ENCODE assay signal across 19 mouse cellular contexts in genomic region chr5:51537009-51537645, GRCm38 (mm10). TPM values are rescaled to one million over a fixed set of nuclear protein-coding genes. Genes with fewer than 3 reads are reported as not detected.
DNase-seq lines count a peak whose midpoint lies in the region; ATAC-seq and TF ChIP-seq lines count a peak whose summit lies in the region.
"Had no signal": no experiment of that assay in that cellular context is flagged by ENCODE, and none has a peak within 500 bp of the region (broad histone marks: within the 10 kb centered on the region; RNA-seq: fewer than 3 reads in every experiment).

No protein-coding gene starts in this region.

- DNase-seq in heart, adult 8-10 months (ENCODE audit: low spot score) = no peak
- DNase-seq in liver, adult 2 months (ENCODE audit: extremely low read depth, low read depth, low spot score) = peak; percentile 92
- no peak for DNase-seq in liver, embryonic 11.5 days (ENCODE audit: low spot score)
- peak; percentile 64 to 90 for DNase-seq in kidney, postnatal 36 days
- no peak for DNase-seq in B cell, adult 2 months
- DNase-seq in thymus, postnatal 36 days = no peak
- DNase-seq: adrenal gland, postnatal 10 days; cerebellum, adult 11-12 months; cerebellum, postnatal 36 days; layer of hippocampus, postnatal 36 days; spleen, adult 18-20 months; thymus, adult 18-20 months had no signal

- peaks cover 50% of the 10 kb centered on the region for H3K4me1 ChIP-seq in heart, embryonic 12.5 days (replicated peaks)
- H3K4me1 ChIP-seq in liver, adult 2 months (ENCODE audit: control insufficient read depth, insufficient read depth, low read length) = peaks cover 13% of the 10 kb centered on the region
- H3K4me1 ChIP-seq in liver, embryonic 11.5 days (replicated peaks; ENCODE audit: control insufficient read depth, insufficient read depth, low read length) = no peaks in the 10 kb centered on the region
- H3K4me1 ChIP-seq in intestine, embryonic 16.5 days (ENCODE audit: control insufficient read depth, insufficient read depth, low read length) = peaks cover 12% of the 10 kb centered on the region
- H3K4me1 ChIP-seq: forebrain, embryonic 12.5 days; hindbrain, embryonic 15.5 days; liver, embryonic 12.5 days; lung, embryonic 15.5 days; megakaryocyte, embryonic 14.5 days had no signal

- WGBS in heart, embryonic 12.5 days = 62% methylated on average over 7 of the region's 7 CpGs
- 40% methylated on average over 7 of the region's 7 CpGs for WGBS in liver, adult 2 months
- 70% methylated on average over 7 of the region's 7 CpGs for WGBS in liver, embryonic 11.5 days
- WGBS in intestine, embryonic 16.5 days = 44% methylated on average over 7 of the region's 7 CpGs

- no peaks in the 10 kb centered on the region; the same call in 1 of the 2 replicates for H3K79me2 ChIP-seq in liver, adult 2 months (ENCODE audit: control insufficient read depth, insufficient read depth, low read length)

- ATAC-seq in heart, embryonic 12.5 days (ENCODE audit: insufficient number of reproducible peaks, low FRiP score) = no peak
- no peak for ATAC-seq in liver, embryonic 11.5 days (replicated peaks; ENCODE audit: low FRiP score)
- peak; percentile 84 for ATAC-seq in intestine, embryonic 16.5 days
- ATAC-seq: liver, embryonic 12.5 days had no signal

- no peaks in the 10 kb centered on the region; the same call in 1 of the 2 replicates for H3K36me3 ChIP-seq in heart, embryonic 12.5 days
- H3K36me3 ChIP-seq in liver, adult 2 months (ENCODE audit: control insufficient read depth, insufficient read depth, low read length) = no peaks in the 10 kb centered on the region
- no peaks in the 10 kb centered on the region for H3K36me3 ChIP-seq in liver, embryonic 11.5 days (ENCODE audit: control insufficient read depth, insufficient read depth, low read length)
- H3K36me3 ChIP-seq in intestine, embryonic 16.5 days (ENCODE audit: control insufficient read depth, insufficient read depth, low read length) = no peaks in the 10 kb centered on the region
- H3K36me3 ChIP-seq: forebrain, embryonic 12.5 days; hindbrain, embryonic 15.5 days; liver, embryonic 12.5 days; lung, embryonic 15.5 days had no signal

- no peak for TF ChIP-seq POLR2A in liver, adult 2 months (IDR thresholded peaks at IDR 0.05; ENCODE audit: extremely low read depth, insufficient read depth, low read length)

- TF ChIP-seq CTCF in liver, adult 2 months (IDR thresholded peaks at IDR 0.05; ENCODE audit: low read depth, low read length) = no peak

- no peaks in the 10 kb centered on the region for H3K9me3 ChIP-seq in heart, embryonic 12.5 days (replicated peaks)
- no peaks in the 10 kb centered on the region for H3K9me3 ChIP-seq in liver, embryonic 11.5 days (ENCODE audit: control insufficient read depth, low read length)
- H3K9me3 ChIP-seq in intestine, embryonic 16.5 days (ENCODE audit: control insufficient read depth, low read length) = no peaks in the 10 kb centered on the region
- H3K9me3 ChIP-seq: forebrain, embryonic 12.5 days; hindbrain, embryonic 15.5 days; liver, embryonic 12.5 days; lung, embryonic 15.5 days; megakaryocyte, embryonic 14.5 days had no signal

- H3K4me2 ChIP-seq in heart, embryonic 12.5 days = no peak overlapping the region
- H3K4me2 ChIP-seq in liver, embryonic 11.5 days = no peak overlapping the region
- H3K4me2 ChIP-seq in intestine, embryonic 16.5 days (ENCODE audit: low read depth, low read length) = no peak overlapping the region
- H3K4me2 ChIP-seq: forebrain, embryonic 12.5 days; hindbrain, embryonic 15.5 days; liver, embryonic 12.5 days; lung, embryonic 15.5 days had no signal

- H3K27ac ChIP-seq in heart, embryonic 12.5 days (ENCODE audit: poor library complexity, severe bottlenecking) = peak overlapping the region; percentile 25; the same call in 1 of the 2 replicates
- peak overlapping the region; percentile 63; the same call in 1 of the 2 replicates for H3K27ac ChIP-seq in liver, adult 2 months (replicated peaks; ENCODE audit: insufficient read depth, low read depth, low read length)
- H3K27ac ChIP-seq in liver, embryonic 11.5 days (ENCODE audit: low read depth, low read length) = no peak overlapping the region
- 0 out of 2 replicates have a peak overlapping the region, but pooled peaks have one; percentile 21 for H3K27ac ChIP-seq in intestine, embryonic 16.5 days (ENCODE audit: low read length)
- H3K27ac ChIP-seq: forebrain, embryonic 12.5 days; hindbrain, embryonic 15.5 days; liver, embryonic 12.5 days; lung, embryonic 15.5 days had no signal

- no peak overlapping the region for H3K9ac ChIP-seq in heart, embryonic 12.5 days
- no peak overlapping the region for H3K9ac ChIP-seq in liver, adult 2 months (ENCODE audit: low read depth, low read length)
- H3K9ac ChIP-seq in liver, embryonic 11.5 days (ENCODE audit: low read depth, low read length) = no peak overlapping the region
- H3K9ac ChIP-seq in intestine, embryonic 16.5 days (ENCODE audit: low read depth, low read length) = no peak overlapping the region
- H3K9ac ChIP-seq: forebrain, embryonic 12.5 days; hindbrain, embryonic 15.5 days; liver, embryonic 12.5 days; lung, embryonic 15.5 days had no signal

- no peaks in the 10 kb centered on the region for H3K27me3 ChIP-seq in heart, embryonic 12.5 days (replicated peaks)
- H3K27me3 ChIP-seq in liver, adult 2 months (ENCODE audit: control insufficient read depth, insufficient read depth, low read length) = no peaks in the 10 kb centered on the region
- H3K27me3 ChIP-seq in liver, embryonic 11.5 days (replicated peaks; ENCODE audit: control insufficient read depth, insufficient read depth, low read length) = no peaks in the 10 kb centered on the region
- no peaks in the 10 kb centered on the region for H3K27me3 ChIP-seq in intestine, embryonic 16.5 days (replicated peaks; ENCODE audit: control insufficient read depth, insufficient read depth, low read length)
- H3K27me3 ChIP-seq: forebrain, embryonic 12.5 days; hindbrain, embryonic 15.5 days; liver, embryonic 12.5 days; lung, embryonic 15.5 days; megakaryocyte, embryonic 14.5 days had no signal

- no peak overlapping the region for H3K4me3 ChIP-seq in heart, embryonic 12.5 days
- H3K4me3 ChIP-seq in liver, adult 2 months (ENCODE audit: insufficient read depth, low read depth, low read length) = no peak overlapping the region
- no peak overlapping the region for H3K4me3 ChIP-seq in liver, embryonic 11.5 days (ENCODE audit: low read depth, low read length)
- H3K4me3 ChIP-seq in intestine, embryonic 16.5 days (ENCODE audit: low read length) = no peak overlapping the region
- H3K4me3 ChIP-seq: forebrain, embryonic 12.5 days; hindbrain, embryonic 15.5 days; liver, embryonic 12.5 days; lung, embryonic 15.5 days; megakaryocyte, embryonic 14.5 days had no signal

RNA-seq across cellular contexts. Expression of gene Ppargc1a, which starts 30.4 kb away (rescaled TPM):
- polyA plus RNA-seq in heart, embryonic 12.5 days (2016; fragmentation: Nextera tagmentation; extraction: Ambion mirVana) = 51.5 and 53.5 TPM in 2 replicates
- total RNA-seq in heart, adult 8-10 months (2022) = 100 to 1,000 TPM in 2 of 4 experiments, 10 to 100 TPM in 2; 69.5 to 106 (median 92.6) TPM
- total RNA-seq in liver, adult 2 months (2014; rRNA removed) = 5.4 and 6.5 TPM in 2 replicates
- polyA plus RNA-seq in liver, adult 2 months (2012; rRNA removed) = 1.6 and 1.7 TPM in 2 replicates
- polyA plus RNA-seq in liver, embryonic 11.5 days (2014; fragmentation: Nextera tagmentation; extraction: Ambion mirVana) = 3.2 and 3.4 TPM in 2 replicates
- polyA plus RNA-seq in intestine, embryonic 16.5 days (2015; fragmentation: Nextera tagmentation; extraction: Ambion mirVana) = 8.9 and 10.5 TPM in 2 replicates

Comparison
In these comparisons a context has a peak if more than half of its experiments do, and no peak if none do; other contexts are left out.
1. DNase-seq: peak in liver, adult 2 months (single experiment) and kidney, postnatal 36 days (2 of 2); none in heart, adult 8-10 months (single experiment), liver, embryonic 11.5 days (single experiment), B cell, adult 2 months (0 of 2) and thymus, postnatal 36 days (0 of 2).